Mouse (Mus musculus) hindbrain, embryonic 13.5 days (tissue): ENCODE data around the gene Rdh16f2. TPM values are rescaled to one million over a fixed set of nuclear protein-coding genes. Genes with fewer than 3 reads are reported as not detected.

ENCODE experiments used
- ATAC-seq: fragments of 200-750 bp; cut with Nextera tagmentation; 2 replicates; pipeline ENCODE4 v1.8.0; 2017; ENCODE audit warnings: moderate TSS enrichment; ENCODE audit not compliant: low FRiP score
- H3K27ac ChIP-seq: fragments of 300-500 bp; sonication (generic); 2 replicates; pipeline ENCODE4 v1.5.1; 2015; ENCODE audit warnings: inconsistent platforms, mild to moderate bottlenecking, moderate library complexity
- H3K27me3 ChIP-seq: fragments of 300-500 bp; sonication (generic); 2 replicates; pipeline ENCODE4 v1.6.1; 2015; ENCODE audit warnings: mild to moderate bottlenecking, inconsistent platforms
- H3K36me3 ChIP-seq: fragments of 300-500 bp; sonication (generic); 2 replicates; pipeline ENCODE4 v1.6.1; 2015; ENCODE audit warnings: mild to moderate bottlenecking, inconsistent platforms
- H3K4me1 ChIP-seq: fragments of 300-500 bp; sonication (generic); replicated peaks from 2 replicates; pipeline ENCODE4 v1.6.1; 2015; ENCODE audit warnings: inconsistent platforms
- H3K4me2 ChIP-seq: fragments of 300-500 bp; sonication (generic); 2 replicates; pipeline ENCODE4 v1.6.1; 2015; ENCODE audit warnings: inconsistent platforms, mild to moderate bottlenecking, moderate library complexity
- H3K4me3 ChIP-seq: fragments of 300-500 bp; sonication (generic); 2 replicates; pipeline ENCODE4 v1.5.1; 2015; ENCODE audit warnings: mild to moderate bottlenecking, inconsistent platforms
- H3K9ac ChIP-seq: fragments of 300-500 bp; sonication (generic); 2 replicates; pipeline ENCODE4 v1.6.1; 2015; ENCODE audit warnings: mild to moderate bottlenecking, inconsistent platforms
- H3K9me3 ChIP-seq: fragments of 300-500 bp; sonication (generic); 2 replicates; pipeline ENCODE4 v1.6.1; 2016; ENCODE audit warnings: inconsistent platforms
- WGBS: fragments of 180-500 bp; shearing (Covaris S2); methylation state at CpG from one replicate; pipeline ENCODE4 v1.1.7; 2015; 5-methylcytosine and 5-hydroxymethylcytosine counted together
- polyA plus RNA-seq: library from polyadenylated mRNA; unstranded; fragments of >200 nt; fragmentation: Nextera tagmentation; extraction: Ambion mirVana; gene quantifications from 2 replicates; pipeline ENCODE4 v1.2.1, GENCODE M21; 2015

Rdh16f2 gene
- polyA plus RNA-seq, 1 experiment from 2014 or later = not detected

- Histone ChIP-seq H3K27me3 (no peaks in the 10 kb centered on the region), H3K4me1 (0 out of 2 replicates have a peak, but pooled peaks cover 3% of the 10 kb centered on the region), H3K9ac (no peak overlapping the region), H3K9me3 (no peaks in the 10 kb centered on the region), H3K27ac (no peak overlapping the region), H3K36me3 (no peaks in the 10 kb centered on the region), H3K4me3 (no peak overlapping the region), H3K4me2 (no peak overlapping the region)
- 89% methylated on average over 8 of the region's 8 CpGs for WGBS
- ATAC-seq = no peak
Measured at GRCm38 (mm10) chr10:127923024-127923423, 56.8 kb downstream of the Rdh16f2 start.

GRCm38 (mm10) chr10:127924597-127925378, 58.5 kb downstream of the Rdh16f2 start:
- no peak overlapping the region for H3K9ac ChIP-seq
- H3K9me3 ChIP-seq = no peaks in the 10 kb centered on the region; the same call in 1 of the 2 replicates
- no peak overlapping the region for H3K4me2 ChIP-seq
- no peak for ATAC-seq
- H3K27me3 ChIP-seq = no peaks in the 10 kb centered on the region
- H3K4me1 ChIP-seq = 0 out of 2 replicates have a peak, but pooled peaks cover 3% of the 10 kb centered on the region
- 68% methylated on average over 7 of the region's 7 CpGs for WGBS
- H3K36me3 ChIP-seq = no peaks in the 10 kb centered on the region
- no peak overlapping the region for H3K4me3 ChIP-seq
- no peak overlapping the region for H3K27ac ChIP-seq

Other genes with a start within 250 kb of the Rdh16f2 start
- gene Lrp1, start 245.3 kb upstream of the Rdh16f2 start, polyA plus RNA-seq = 101 and 108 TPM in 2 replicates
- gene Stat6, start 223.5 kb upstream of the Rdh16f2 start, polyA plus RNA-seq = 4.9 and 5.0 TPM in 2 replicates
- gene Nemp1, start 199.6 kb upstream of the Rdh16f2 start, polyA plus RNA-seq = 3.9 and 4.0 TPM in 2 replicates
- 2.3 and 3.3 TPM in 2 replicates for gene Nab2, start 197.9 kb upstream of the Rdh16f2 start, polyA plus RNA-seq
- gene Myo1a, start 161.3 kb upstream of the Rdh16f2 start, polyA plus RNA-seq = 0.43 and 0.74 TPM in 2 replicates
- gene Tac2, start 142.0 kb upstream of the Rdh16f2 start, polyA plus RNA-seq = not detected in 2 replicates
- 3.7 and 3.8 TPM in 2 replicates for gene Zbtb39, start 126.9 kb upstream of the Rdh16f2 start, polyA plus RNA-seq
- gene Gpr182, start 114.7 kb upstream of the Rdh16f2 start, polyA plus RNA-seq = 0.81 and 0.83 TPM in 2 replicates
- gene Rdh1, start 106.8 kb upstream of the Rdh16f2 start, polyA plus RNA-seq = not detected in 2 replicates
- gene Rdh16f1, start 106.7 kb upstream of the Rdh16f2 start, polyA plus RNA-seq = not detected in 2 replicates
- gene Rdh9, start 90.1 kb upstream of the Rdh16f2 start, polyA plus RNA-seq = 0.13 and 0.16 TPM in 2 replicates
- not detected in 2 replicates for gene Rdh16, start 65.3 kb upstream of the Rdh16f2 start, polyA plus RNA-seq
- not detected in 2 replicates for gene Rdh19, start 16.5 kb upstream of the Rdh16f2 start, polyA plus RNA-seq
- not detected in 2 replicates for gene Rdh7, start 22.3 kb downstream of the Rdh16f2 start, polyA plus RNA-seq
- gene Sdr9c7, start 32.0 kb downstream of the Rdh16f2 start, polyA plus RNA-seq = not detected in 2 replicates
- not detected in 2 replicates for gene Hsd17b6, start 141.1 kb downstream of the Rdh16f2 start, polyA plus RNA-seq
- 33.9 and 39.4 TPM in 2 replicates for gene Prim1, start 148.7 kb downstream of the Rdh16f2 start, polyA plus RNA-seq
- gene Naca, start 169.1 kb downstream of the Rdh16f2 start, polyA plus RNA-seq = 609 and 615 TPM in 2 replicates
- gene Ptges3, start 192.5 kb downstream of the Rdh16f2 start, polyA plus RNA-seq = 440 and 454 TPM in 2 replicates
- 2,105 and 2,130 TPM in 2 replicates for gene Atp5b, start 216.8 kb downstream of the Rdh16f2 start, polyA plus RNA-seq
- gene Baz2a, start 225.1 kb downstream of the Rdh16f2 start, polyA plus RNA-seq = 12.6 and 13.4 TPM in 2 replicates